ENCODE assay signal across 27 mouse cellular contexts in the genomic region with DNA sequence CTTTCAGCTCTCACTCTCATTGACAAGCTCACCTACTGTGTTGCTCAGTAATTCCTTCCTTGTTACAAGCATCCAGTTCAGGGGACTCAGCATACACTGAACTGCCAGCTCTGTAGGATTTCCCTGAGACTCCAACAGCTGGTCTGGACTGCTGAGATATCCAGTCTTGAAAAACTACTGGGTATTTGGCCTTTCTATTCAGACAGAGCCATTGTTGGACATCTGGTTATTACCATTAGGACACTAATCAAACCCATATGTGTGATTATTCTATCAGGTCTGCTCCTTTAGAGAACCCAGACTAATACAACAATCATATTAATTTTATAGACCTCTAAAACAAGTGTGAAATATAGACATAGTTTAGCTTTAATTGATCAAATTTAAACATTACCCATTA.
A peak's percentile ranks its signal among the peaks of the same experiment; 100 is the strongest.
DNase-seq lines count a peak whose midpoint lies in the region; ATAC-seq lines count a peak whose summit lies in the region.
"Had no signal": no experiment of that assay in that cellular context is flagged by ENCODE, and none has a peak within 500 bp of the region (broad histone marks: within the 10 kb centered on the region; RNA-seq: fewer than 3 reads in every experiment).

No protein-coding gene starts in this region.

- no peak overlapping the region for H3K4me2 ChIP-seq in embryonic facial prominence, embryonic 11.5 days (ENCODE audit: low read depth, low read length)
- H3K4me2 ChIP-seq: embryonic facial prominence, embryonic 13.5 days; embryonic facial prominence, embryonic 15.5 days; forebrain, embryonic 12.5 days had no signal

- H3K9me3 ChIP-seq in embryonic facial prominence, embryonic 11.5 days (replicated peaks; ENCODE audit: control insufficient read depth, low read length): no peaks in the 10 kb centered on the region
- H3K9me3 ChIP-seq in embryonic facial prominence, embryonic 10.5 days: no peaks in the 10 kb centered on the region
- H3K9me3 ChIP-seq: embryonic facial prominence, embryonic 13.5 days; embryonic facial prominence, embryonic 15.5 days; forebrain, embryonic 10.5 days; forebrain, embryonic 12.5 days; G1E had no signal

- no peak for ATAC-seq in embryonic facial prominence, embryonic 11.5 days (replicated peaks; ENCODE audit: insufficient number of reproducible peaks, low FRiP score, low TSS enrichment, low read depth)
- ATAC-seq: CD4-positive, CD25-positive, alpha-beta regulatory T cell, adult 4 months; forebrain, embryonic 14.5 days; forebrain, embryonic 16.5 days had no signal

- H3K4me3 ChIP-seq in embryonic facial prominence, embryonic 11.5 days (ENCODE audit: low read depth, low read length): no peak overlapping the region
- no peak overlapping the region for H3K4me3 ChIP-seq in embryonic facial prominence, embryonic 10.5 days
- H3K4me3 ChIP-seq: embryonic facial prominence, embryonic 13.5 days; embryonic facial prominence, embryonic 15.5 days; erythroblast, embryonic 14.5 days; forebrain, embryonic 10.5 days; forebrain, embryonic 12.5 days had no signal

- H3K27me3 ChIP-seq in embryonic facial prominence, embryonic 11.5 days (ENCODE audit: control insufficient read depth, insufficient read depth, low read length): no peaks in the 10 kb centered on the region
- H3K27me3 ChIP-seq in embryonic facial prominence, embryonic 10.5 days (replicated peaks; ENCODE audit: low read depth, poor library complexity, severe bottlenecking): no peaks in the 10 kb centered on the region
- H3K27me3 ChIP-seq: CH12.LX; embryonic facial prominence, embryonic 13.5 days; embryonic facial prominence, embryonic 15.5 days; forebrain, embryonic 12.5 days had no signal

- H3K27ac ChIP-seq in embryonic facial prominence, embryonic 11.5 days (replicated peaks; ENCODE audit: low read depth, low read length): no peak overlapping the region
- H3K27ac ChIP-seq in embryonic facial prominence, embryonic 10.5 days (replicated peaks): no peak overlapping the region
- H3K27ac ChIP-seq: embryonic facial prominence, embryonic 13.5 days; embryonic facial prominence, embryonic 15.5 days; forebrain, embryonic 10.5 days; forebrain, embryonic 12.5 days had no signal

- H3K36me3 ChIP-seq in embryonic facial prominence, embryonic 11.5 days (replicated peaks; ENCODE audit: control insufficient read depth, insufficient read depth, low read depth, low read length): no peaks in the 10 kb centered on the region
- no peaks in the 10 kb centered on the region for H3K36me3 ChIP-seq in embryonic facial prominence, embryonic 10.5 days (replicated peaks)
- H3K36me3 ChIP-seq: embryonic facial prominence, embryonic 13.5 days; embryonic facial prominence, embryonic 15.5 days; forebrain, embryonic 10.5 days; forebrain, embryonic 12.5 days; G1E had no signal

- H3K4me1 ChIP-seq in embryonic facial prominence, embryonic 11.5 days (ENCODE audit: control insufficient read depth, insufficient read depth, low read length): no peaks in the 10 kb centered on the region
- no peaks in the 10 kb centered on the region for H3K4me1 ChIP-seq in embryonic facial prominence, embryonic 10.5 days
- H3K4me1 ChIP-seq: embryonic facial prominence, embryonic 13.5 days; embryonic facial prominence, embryonic 15.5 days; forebrain, embryonic 10.5 days; forebrain, embryonic 12.5 days had no signal

- DNase-seq in embryo, embryonic 10.5 days (ENCODE audit: low spot score): peak; percentile 11
- no peak for DNase-seq in embryo, embryonic 9.5 days (ENCODE audit: extremely low spot score)
- peak; percentile 21 for DNase-seq in embryonic facial prominence, embryonic 11.5 days (ENCODE audit: low spot score)
- DNase-seq in embryonic facial prominence, embryonic 10.5 days (ENCODE audit: low spot score): no peak
- DNase-seq in MN1 (ENCODE audit: low spot score): peak; percentile 62
- peak; percentile 31 for DNase-seq in hindlimb bud, embryonic 11.5 days (ENCODE audit: extremely low spot score, low read depth, low spot score)
- DNase-seq in urinary bladder, adult 18-20 months (ENCODE audit: low spot score in 2 of 2): no peak
- no peak for DNase-seq in adrenal gland, adult 8-10 months
- DNase-seq: adrenal gland, adult 2 months; adrenal gland, postnatal 14 days; adrenal gland, postnatal 36 days; B cell, adult 2 months; cerebellum, adult 11-12 months; cerebellum, adult 8-10 months; cerebellum, adult 9-11 months; cerebellum, postnatal 14 days; cerebellum, postnatal 36 days had no signal

- H3K9ac ChIP-seq in embryonic facial prominence, embryonic 11.5 days (replicated peaks; ENCODE audit: low read length): no peak overlapping the region
- H3K9ac ChIP-seq: embryonic facial prominence, embryonic 13.5 days; embryonic facial prominence, embryonic 15.5 days; forebrain, embryonic 12.5 days had no signal

Comparison
In these comparisons a context has a peak if more than half of its experiments do, and no peak if none do; other contexts are left out.
1. DNase-seq: peak in embryo, embryonic 10.5 days (single experiment), embryonic facial prominence, embryonic 11.5 days (single experiment), MN1 (single experiment) and hindlimb bud, embryonic 11.5 days (single experiment); none in embryo, embryonic 9.5 days (single experiment), embryonic facial prominence, embryonic 10.5 days (single experiment), urinary bladder, adult 18-20 months (0 of 2) and adrenal gland, adult 8-10 months (single experiment).